Mouse (Mus musculus): ENCODE results near the gene Gjc2.

Gene Gjc2

DNA sequence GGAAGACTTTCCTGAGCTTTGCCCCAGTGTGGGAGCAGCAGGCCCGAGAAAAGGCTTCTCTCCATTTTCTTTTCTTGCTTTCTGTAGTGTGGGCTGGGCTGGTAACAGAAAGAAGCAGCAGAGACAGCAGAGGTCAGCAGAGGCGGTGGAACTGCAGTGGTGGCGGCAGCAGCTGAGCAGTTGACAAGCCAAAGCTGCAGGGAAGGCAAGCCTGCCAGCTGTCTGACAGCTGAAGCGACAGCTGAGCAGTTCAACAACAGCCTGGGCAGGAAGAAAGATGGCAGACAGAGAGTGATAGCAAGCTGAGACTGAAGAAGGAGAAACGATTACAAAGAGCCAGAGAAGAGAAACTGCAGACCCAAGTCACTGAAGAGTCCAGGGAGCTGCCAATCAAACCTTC, 21.6 kb downstream of the Gjc2 start:
- DNase-seq (ENCODE audit: low spot score) = no peak

DNA sequence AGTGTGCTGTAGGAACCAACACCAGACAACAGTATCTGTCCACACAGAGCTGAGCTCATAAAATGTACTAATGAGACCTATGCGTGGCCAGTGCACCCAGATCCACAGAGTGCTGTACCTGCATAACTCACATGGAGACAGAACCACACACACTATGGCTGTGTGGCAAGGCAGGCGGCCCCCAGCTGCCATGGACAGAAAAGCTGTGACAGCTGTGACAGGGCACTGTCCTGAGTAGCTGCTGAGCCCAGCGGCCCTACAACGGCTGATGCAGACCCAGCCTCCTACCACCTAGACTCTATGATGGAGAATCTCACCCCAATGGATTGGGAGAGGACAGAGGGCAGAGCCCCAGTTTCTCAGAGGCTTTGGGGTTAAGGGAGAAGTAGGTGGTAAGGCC, 23.5 kb downstream of the Gjc2 start:
- no peak for DNase-seq (ENCODE audit: low spot score)

DNA sequence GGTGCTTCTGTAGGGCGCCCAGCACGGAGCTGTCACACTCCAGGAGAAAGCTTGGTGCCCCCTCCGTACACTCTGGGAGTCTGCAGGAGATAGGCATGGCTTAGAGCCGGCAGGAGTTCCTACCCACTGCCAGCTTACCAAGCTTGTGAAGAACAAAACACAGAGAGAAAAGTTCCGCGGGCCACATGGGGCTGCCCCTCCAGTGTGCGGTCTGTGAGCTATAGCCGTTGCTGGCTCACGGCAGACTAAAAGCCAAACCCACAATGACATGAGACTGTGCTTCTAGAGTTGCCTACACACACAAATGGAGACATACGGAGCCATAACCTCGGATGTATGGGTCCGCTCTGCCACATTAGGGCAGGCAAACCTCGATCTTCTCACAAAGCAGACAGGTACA, 23.9 kb downstream of the Gjc2 start:
- no peak for DNase-seq (ENCODE audit: low spot score)

DNA sequence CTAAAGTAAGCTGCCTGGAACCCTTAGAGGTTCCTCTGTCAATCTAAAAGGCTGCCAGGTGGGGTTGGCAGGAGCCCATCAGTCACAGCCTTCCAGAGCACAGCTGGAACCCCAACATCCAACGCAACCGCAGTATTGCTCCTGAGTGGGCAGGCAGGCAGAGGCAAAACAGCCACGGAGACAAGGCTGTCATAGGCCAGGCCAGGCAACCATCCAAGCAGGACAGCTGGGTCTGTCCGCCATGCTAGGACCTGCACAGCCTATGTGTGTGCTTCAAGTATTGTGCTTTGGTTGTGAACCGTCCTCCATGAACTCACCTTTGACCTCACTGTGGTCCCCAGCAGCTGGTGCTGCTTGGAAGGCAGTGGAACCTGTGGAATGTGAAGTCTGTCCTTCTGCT, 27.1 kb downstream of the Gjc2 start:
- no peak for DNase-seq (ENCODE audit: low spot score)

DNA sequence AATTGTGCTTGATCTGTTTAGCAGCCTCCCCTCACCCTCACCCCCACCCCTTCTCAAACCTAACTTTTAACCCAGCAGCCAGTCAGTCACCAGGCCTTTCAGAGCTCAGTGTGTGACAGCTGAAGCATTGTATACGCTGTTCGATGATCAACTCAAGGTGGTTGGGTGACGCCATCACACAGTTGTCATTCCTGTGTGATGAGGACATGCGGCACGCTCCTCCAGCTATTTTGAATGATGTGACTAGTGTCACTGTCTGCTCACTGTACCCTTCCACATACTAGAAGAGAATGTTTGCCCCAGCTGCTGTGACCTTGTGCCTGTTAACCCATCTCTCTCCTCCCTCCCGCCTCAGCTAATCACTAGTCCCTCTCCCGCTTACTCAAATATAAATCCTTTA, 28.8 kb downstream of the Gjc2 start:
- DNase-seq (ENCODE audit: low spot score) = no peak

DNA sequence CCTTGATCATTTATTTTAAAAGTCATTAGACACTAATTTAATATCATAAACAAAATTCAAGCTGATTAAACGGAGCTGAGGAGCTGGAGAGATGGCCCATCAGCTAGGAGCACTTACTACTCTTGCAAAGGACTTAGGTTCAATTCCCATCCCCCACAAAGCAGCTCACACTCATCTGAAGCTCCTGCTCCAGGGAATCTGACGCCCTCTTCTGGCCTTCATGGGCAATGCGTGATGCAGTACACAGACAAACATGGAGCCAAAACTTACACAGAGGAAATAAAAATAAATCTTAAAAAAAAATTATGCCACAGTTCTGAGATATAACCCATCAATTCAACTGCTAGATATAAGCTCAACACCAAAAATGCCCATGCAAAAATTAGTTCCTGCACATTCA, 31.3 kb downstream of the Gjc2 start:
- DNase-seq (ENCODE audit: low spot score) = no peak

DNA sequence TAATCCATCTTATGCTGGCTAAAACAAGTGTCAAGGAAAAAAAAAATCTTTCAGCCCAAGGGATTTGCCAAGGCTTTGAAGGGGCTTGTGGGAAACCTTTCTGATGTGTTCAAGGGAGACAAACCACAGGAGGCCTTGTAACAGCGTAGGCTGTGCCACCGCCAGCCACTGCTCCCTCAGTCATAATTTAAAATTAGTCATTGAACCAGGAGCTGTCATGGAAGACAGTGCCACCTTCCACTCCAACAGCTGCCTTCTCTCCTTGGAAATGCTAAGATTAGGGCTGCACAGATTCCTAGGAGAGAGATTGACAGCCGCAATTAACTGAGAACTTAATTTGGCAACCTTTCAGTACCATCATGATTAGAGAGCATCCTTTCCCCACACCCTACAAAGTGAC, 33.7 kb downstream of the Gjc2 start:
- no peak for DNase-seq (ENCODE audit: low spot score)

DNA sequence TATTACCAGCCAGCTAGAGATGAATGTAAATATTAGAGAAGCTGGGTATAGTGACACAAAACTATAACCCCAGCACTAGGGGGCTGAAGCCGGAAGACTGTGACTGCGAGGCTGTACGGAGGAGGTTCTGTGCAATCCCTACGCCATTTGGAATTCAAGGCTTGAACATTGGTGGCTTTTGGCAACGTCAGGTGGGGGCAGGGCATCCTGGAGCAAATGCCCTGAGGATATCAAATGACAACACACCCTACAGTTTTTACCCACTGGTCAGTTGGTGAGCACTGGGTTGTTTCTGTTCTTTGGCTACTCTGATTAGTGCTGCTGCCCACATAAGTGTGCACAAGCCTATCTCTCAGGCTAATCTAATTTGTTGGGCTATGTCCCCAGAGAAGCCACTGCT, 40.1 kb downstream of the Gjc2 start:
- DNase-seq (ENCODE audit: low spot score) = no peak

DNA sequence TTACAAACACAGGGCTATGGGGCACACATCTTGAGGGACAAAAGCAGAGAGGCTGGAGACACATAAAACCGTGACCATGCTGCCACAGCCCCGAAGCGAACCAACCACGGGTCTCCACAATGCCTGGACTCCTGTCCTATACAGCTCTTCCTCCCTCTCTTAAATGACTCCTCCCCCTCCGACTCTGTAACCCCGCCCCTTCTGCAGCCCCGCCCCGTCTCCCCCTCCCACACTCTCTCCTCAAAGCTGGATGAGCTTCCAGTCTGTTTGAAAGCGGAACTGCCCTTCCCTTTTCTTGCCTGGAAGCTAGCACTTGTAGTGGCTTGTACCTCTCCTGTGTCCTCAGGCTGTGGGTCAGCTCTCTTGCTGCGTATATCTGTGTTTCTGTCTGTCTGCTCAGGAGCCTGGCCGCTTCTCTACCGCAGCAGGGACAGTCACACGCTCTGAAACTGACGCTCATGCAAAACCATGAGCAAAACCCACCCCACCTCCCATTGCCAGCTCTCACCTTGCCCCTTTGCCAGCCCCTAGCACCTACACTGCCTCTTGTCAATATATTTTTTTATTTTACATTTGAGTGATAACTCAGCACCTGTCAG, 41.1 kb downstream of the Gjc2 start:
- DNase-seq (ENCODE audit: low spot score) = no peak

DNA sequence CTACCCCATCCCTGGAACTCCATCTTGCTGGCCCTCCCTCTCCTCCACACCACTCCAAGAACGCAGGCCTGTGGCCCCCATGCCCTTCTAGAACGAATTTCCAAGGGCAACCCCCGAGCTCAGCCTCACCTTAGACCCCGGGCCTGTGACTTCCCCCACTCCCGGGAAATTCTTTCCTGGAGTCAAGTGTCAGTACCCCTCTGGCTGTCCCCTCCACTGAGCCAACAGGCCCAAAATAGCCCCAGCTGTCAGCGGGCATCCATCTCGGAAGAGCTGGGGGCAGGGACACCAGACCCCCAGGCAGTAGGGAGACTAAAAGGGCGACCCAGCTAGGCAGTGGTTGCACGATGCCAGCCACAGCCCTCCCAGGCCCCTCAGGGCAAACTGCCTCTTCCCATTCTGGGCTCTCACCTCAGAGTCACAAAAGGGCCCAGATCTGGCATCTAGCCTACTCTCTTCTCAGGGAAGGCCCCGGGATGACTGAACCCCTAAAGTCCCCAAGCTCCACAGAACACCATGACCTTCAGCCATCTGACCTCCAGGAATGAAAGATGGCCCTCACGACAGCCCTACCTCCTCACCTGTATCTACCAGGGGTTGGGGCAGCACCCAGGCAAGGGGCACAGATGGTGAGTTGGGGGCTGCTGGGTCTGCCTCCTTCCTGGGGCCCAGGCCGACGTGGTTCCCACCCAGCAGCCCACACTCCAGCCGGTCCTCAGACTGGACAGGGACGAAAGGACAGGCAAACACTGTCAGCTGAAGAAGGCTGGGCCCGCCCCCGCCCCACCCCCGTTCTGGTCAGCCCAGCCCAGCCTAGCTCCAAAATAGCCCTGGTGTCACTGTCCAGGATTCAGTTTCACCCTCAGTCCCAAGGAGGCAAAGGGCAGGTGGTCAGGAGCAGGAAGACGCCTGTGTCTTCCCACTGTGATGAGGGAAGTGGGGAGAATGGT, 44.2 kb downstream of the Gjc2 start:
- DNase-seq (ENCODE audit: low spot score) = no peak

DNA sequence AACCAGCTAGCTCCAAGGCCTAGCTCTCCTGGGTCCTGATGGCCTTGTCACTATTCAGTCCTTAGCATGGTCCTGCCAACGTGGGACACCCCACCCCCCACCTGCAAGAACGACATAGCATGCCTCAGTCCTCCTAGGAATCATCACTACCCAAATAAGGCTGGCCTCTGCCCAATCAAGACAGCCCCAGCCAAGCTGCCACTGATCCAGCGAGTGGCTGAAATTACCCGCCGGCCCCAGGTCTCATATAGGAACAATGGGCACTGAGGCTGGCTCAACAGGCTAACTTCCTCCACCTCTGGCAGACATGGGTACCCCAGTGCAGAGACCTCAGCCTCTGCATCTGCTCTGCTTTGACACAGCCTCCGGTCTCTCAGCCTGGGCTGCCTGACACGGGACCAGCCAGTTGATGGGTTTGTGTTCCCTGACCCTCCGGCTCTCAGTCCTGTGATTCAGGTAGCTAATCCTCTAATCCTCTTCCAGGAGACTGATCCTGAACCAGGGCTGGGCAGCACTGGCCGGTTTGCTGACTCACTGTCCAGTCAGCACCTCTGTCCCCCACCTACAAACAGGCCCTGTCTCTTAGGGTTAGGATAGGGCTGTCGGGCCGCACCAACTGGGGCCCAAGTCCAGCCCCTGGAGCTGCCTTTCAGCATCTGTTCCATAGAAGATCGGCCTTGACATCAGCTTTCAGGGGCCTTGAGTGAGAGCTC, 45.9 kb downstream of the Gjc2 start:
- no peak for DNase-seq (ENCODE audit: low spot score)

DNA sequence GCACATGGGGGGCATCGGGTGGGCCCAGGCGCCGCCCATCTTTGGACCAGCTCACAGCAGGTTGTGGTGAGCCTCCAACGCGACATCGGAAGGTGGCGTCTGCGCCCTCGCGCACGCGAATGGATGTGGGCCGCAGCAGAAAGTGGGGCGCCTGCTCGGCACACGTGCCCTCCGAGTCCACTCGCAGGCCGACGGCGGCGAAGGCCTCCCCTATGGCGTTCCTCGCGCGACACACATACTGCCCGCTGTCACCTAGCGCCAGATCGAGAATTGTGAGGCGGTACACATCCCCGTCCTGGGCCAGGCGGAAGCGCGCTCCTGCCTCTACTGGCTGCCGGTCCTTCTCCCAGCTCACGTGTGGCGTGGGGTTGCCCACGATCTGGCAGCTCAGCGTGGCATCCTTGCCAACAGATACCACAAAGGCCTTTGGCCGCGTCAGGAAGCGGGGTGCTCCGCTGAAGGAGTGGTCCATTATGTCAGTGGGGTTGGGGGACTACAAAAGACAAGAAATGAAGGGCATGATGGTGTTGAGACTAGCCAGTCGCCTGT, 47.0 kb downstream of the Gjc2 start, which contains the start of gene Obscn:
TSS of gene Obscn (minus strand) at position 499 of the 549 bp plus-strand sequence.
- DNase-seq (ENCODE audit: low spot score) = no peak

DNA sequence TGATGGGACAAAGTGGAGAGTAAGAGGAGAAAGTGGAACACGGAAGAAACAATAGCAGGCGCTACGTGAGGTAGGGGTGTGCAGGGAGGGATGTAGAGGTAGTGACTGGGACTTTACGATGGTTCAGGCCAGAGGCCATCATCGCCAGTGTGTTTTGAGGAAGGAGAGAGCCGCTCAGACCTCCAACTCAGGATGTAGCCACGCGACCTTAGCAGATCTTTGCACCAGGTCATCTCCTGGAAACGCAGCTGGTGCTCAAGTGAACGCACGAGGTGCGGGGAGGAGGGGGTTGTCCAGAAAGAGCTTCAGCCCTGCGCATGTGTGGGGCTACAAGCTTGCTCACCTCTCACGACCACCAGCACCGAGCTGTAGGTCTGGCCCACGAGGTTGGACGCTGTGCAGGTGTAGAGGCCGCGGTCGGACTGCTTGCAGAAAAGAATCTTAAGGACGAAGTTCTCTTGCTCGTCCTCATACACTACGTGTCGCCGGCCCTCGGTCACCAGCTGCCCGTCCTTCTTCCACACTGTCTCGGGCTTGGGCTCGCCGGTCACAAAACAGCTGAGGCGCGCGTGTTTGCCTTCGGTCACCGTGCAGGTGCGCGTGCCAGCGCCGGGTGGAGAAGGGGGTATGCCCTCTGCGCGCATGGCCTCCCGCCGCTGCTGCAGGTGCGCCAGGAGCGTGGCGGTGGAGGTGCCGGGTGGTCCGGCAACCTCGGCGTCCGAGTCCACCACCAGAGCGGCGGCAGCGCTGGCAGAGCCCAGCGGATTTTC, 47.8 kb downstream of the Gjc2 start:
- DNase-seq (ENCODE audit: low spot score) = no peak

DNA sequence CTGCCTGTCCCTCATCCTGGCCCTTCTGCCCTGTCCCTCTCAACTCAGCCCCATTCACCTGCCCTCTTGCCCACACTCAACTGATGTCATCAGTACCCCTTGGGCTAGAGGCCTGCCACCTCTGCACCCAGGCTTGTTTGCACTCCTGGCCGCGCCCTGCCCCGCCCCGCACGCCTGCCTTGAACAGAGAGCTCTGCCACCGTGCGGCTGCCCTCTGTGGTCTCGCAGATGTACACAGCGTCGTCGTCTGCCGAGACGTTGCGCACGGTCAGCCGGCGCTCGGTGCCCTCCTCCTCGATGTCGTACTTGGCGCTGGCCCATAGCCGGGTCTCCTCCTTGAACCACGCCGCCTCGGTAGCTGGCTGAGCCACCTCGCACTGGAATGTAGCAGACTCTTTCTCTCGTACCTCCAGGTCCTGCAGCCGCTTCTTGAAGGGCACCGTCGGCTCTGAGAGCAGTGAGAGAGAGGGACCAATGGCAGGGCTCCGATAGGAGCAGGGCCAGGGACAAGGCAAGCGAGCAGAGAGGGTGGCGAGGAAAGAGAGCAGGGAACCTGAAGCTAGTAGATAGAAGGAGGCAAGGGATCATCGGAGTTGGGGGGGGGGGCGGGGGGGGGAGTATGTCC, 48.5 kb downstream of the Gjc2 start:
- no peak for DNase-seq (ENCODE audit: low spot score)

DNA sequence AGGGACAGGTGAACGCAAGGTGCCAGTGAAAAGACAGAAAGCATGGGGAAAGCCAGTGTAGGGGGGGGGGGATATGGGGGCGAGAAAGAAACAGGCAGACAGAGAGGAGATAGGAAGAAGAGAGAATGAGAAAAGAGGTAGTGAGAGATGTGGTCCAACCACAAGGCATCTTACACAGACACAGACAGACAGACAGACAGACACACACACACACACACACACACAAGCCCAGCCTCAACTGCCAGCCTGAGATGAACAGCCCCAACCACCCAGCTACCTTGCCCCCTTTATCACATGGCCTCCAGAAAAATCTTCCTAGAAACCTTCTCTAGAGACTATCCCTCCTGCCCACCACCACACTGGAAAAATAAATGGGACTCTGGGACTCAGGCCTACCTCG, 50.9 kb downstream of the Gjc2 start:
- no peak for DNase-seq (ENCODE audit: low spot score)

DNA sequence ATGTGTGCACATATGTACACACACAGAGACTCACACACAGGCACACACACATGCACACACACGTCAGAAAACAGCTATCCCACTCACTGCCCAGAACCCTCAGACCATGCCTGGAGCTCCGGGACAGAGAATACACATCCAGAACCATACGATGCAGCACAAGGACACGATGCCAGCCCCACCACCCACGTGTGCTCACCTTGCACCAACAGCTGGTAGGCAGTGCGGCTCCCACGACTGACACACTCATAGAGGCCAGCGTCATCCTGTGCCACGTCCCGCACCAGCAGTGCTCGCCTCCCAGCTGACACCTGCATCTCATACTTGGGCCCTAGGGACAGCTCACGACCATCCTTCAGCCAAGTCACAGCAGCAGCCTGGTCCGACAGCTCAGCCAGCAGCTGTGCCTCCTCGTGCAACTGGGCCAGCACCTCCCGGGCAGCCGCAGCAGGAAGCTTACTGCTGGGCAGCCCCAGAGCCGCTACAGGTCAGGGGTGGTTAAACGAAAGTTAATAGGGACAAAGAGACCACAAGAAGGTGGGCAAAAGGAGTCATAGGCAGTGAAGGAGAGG, 51.6 kb downstream of the Gjc2 start:
- no peak for DNase-seq (ENCODE audit: low spot score)

DNA sequence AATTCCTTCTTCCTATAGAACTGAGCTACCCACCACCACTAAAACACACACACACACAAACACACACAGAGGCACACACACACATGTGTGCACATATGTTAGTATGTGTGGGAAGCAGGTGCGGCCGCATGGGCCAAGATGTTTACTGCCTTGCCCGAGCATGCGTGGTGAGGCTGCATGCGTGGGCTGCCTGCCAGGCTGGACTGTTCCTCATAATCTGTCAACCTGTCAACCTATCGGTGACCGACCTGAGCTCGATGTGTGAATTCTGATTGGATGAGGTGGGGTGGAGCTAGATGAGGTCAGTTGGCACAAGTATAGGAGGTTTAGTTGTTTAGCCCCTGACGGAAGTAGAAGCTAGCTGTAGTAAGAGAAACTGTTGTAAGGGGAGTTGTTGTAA, 52.2 kb downstream of the Gjc2 start:
- DNase-seq (ENCODE audit: low spot score) = no peak

Measured in spleen, adult 12 weeks (tissue).